Mouse (Mus musculus) thymus, adult 18-20 months (tissue): ENCODE data around the gene Olfr449.

ENCODE experiments used
- DNase-seq, 2 experiments: peaks; one replicate each; pipeline ENCODE4 v3.0.0; 2022; ENCODE audit warnings: mixed read lengths in 2 of 2

Olfr449 gene

DNA sequence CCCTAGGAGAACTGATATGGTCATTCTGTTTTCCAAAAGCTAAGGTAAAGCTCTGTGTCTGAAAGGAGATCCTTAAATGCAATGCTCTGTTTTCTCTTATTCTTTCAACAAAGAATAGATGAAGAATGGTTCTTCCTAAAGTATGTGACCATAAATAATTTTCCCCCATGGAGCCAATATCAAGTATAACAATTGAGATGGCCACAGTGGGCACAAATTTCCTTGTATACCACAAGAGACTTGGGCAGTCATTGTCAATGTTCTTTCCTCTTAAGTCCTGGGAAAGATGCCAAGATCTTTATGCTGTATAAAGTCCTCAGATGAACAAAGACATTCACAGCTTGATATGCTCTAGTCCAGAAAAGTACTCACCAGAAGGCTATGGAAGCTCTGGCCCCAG lies at the start of gene Olfr449:
Olfr449 (plus strand) TSS at position 301 of the 400 bp plus-strand sequence.
- no peak for DNase-seq

DNA sequence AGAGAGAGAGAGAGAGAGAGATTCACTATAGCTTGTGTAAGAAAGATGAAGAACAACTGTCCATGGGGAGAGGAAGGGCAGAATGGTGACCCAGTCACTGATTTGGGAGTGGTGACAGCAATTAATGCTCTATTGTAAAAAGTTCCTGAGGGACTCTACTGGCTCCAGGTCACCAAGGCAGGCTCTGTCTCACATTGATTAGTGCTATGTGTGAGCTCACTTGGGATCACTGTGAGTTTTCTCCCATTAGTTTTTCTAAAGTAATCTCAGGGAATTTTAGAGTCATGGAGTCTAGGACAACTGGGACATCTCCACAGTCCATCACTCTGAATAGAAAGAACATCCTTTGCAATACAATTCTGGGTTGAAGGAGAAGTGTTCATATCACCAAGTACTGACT lies 49.4 kb upstream of the Olfr449 start, which contains the start of gene Olfr452:
Olfr452 (plus strand) TSS at position 301 of the 400 bp plus-strand sequence.
- DNase-seq: no peak

DNA sequence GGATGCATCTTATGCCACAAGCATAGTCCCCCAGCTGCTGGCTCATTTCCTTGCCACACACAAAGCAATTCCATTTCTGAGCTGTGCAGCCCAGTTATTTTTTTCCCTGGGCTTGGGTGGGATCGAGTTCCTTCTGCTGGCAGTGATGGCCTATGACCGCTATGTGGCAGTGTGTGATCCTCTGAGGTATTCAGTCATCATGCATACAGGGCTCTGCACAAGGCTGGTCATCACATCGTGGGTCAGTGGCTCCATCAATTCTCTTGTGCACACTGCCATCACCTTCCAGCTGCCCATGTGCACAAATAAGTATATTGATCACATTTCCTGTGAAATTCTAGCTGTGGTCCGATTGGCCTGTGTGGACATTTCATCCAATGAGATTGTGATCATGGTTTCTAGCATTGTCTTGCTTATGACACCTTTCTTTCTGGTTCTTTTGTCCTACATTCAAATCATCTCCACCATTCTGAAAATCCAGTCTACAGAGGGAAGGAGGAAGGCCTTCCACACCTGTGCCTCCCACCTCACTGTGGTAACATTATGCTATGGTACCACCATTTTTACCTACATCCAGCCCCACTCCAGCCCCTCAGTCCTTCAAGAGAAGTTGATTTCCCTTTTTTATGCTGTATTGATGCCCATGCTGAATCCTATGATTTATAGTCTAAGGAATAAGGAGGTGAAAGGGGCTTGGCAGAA lies 43.8 kb upstream of the Olfr449 start:
- DNase-seq: no peak

DNA sequence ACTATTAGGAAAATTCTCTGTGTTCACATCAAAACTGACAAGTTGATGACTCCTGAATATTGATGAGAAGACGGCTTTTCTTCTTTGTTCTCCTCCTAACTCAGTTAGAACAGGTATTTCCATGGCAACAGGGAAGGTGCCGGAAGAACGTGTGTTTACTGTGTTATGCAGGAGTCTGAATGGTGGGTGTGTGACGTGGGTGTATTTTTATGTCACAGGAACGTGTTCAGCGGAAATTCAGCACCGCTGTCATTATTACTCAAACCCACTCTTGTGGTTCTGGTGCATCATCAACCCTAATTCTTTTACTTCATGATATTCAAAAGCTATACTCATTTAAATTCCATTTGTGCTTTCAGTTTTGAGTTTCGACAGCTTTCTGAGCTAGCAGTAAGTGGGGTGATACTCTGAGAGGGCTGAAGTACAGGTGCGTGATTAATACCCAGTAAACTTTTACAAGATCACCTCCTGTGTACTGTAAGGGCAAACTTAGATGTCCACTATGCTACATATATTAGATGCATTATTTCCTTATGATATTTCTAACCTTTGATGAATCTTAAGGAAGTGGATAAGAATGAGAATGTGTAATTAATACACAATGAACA lies 43.1 kb upstream of the Olfr449 start:
- DNase-seq: no peak

DNA sequence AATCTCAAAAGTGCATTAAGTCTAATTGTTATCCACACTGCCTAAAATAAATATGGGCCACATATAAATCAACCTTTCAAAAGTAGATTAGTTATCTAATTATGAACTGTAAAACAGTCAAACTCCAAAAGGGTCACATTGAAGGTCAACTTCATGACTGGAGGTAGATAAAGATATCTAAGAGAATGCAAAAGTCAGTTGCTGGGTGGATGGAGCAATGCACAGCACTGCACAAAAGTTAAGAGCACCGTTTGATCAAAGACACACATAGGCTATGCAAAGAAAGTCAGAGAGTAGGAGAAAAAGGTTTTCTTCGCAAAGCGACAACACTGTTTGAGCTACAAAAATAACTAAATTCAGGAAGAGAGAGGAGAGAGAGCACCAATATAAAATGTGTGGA lies 39.2 kb upstream of the Olfr449 start:
- DNase-seq: no peak

DNA sequence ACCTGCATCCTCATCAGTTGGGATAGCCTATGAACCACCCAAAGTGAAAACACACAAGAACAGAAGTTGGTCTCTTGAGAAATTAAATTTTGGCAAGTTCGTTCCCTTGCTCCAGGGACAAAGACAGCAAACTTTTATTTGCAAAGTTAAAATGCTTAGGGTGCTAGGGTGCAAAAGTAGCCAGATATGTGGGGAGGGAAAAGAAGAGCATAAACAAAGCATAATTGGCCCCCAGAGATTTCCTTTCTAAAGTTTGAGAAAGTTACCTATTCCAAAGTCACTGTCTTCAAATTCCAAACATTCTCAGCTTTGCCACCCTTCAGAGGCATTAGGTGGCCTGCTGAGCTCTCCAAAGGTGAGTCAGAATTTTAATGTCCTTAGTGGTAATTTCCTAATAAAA lies 22.5 kb upstream of the Olfr449 start, which contains the start of gene Olfr450:
Olfr450 (plus strand) TSS at position 301 of the 400 bp plus-strand sequence.
- DNase-seq: no peak

DNA sequence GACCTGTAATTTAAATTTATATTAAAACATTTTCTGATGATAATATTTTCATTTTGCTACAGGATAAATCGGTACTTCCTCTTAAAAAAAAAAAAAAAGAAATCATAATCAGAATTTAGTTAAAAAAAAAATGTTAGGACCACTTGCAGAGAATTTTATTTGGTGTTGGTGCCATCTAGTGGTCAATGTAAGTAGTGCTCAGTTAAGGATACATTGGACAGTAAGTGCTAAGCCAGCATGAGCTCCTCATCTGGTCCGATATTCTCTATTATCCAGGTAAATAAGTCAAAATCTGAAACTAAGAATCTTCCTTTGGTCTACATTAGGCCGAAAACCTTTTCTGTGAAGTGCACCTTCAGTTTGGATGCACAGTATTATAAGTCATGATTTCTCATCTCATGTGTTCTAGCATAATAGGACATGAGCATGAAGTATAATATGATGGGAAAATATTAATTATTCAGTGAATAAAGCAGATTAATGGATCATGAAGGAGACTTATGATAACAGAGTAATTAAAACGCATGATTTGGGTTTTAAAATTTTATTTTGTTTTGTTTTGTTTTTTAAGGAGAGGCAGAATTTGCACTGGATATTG lies 26.1 kb downstream of the Olfr449 start:
- no peak for DNase-seq

DNA sequence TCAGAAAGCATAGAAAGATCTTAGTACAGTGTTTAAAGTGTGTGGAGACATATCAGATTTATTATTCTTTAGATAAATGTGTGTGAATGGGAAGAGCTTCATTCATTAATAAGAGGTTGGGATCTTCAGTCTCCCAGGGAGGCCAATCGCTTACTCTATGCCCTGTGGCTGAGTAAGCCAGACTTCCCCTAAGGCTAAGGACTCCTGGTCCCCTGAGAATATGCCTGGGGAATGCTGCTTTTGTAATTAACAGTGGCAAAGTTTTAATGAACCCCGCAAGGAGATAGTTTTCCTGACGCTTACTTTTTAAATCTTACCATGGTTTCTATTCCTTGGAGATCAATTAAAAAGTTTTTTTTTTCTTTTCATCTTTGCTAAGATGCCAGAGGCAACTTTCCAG lies 35.5 kb downstream of the Olfr449 start:
- no peak for DNase-seq

DNA sequence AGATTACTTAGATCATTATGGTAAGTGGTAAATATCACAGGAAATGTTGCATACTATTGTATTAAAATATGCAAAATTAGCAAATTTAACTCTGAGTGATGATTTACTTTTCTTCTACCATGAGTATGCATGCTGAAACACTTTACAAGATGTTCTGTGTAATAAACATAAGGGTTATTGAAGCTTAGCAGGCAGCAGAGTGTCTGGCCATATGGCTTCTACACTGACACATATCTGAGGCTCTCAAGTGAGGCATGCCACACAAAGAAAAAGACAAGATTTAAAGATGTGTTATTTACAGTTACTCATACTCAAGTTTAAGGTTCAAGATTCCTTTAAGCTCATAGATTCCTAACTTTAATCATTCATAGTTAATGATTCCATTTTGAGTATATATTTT lies 42.1 kb downstream of the Olfr449 start:
- DNase-seq: no peak
